In the genomic region with DNA sequence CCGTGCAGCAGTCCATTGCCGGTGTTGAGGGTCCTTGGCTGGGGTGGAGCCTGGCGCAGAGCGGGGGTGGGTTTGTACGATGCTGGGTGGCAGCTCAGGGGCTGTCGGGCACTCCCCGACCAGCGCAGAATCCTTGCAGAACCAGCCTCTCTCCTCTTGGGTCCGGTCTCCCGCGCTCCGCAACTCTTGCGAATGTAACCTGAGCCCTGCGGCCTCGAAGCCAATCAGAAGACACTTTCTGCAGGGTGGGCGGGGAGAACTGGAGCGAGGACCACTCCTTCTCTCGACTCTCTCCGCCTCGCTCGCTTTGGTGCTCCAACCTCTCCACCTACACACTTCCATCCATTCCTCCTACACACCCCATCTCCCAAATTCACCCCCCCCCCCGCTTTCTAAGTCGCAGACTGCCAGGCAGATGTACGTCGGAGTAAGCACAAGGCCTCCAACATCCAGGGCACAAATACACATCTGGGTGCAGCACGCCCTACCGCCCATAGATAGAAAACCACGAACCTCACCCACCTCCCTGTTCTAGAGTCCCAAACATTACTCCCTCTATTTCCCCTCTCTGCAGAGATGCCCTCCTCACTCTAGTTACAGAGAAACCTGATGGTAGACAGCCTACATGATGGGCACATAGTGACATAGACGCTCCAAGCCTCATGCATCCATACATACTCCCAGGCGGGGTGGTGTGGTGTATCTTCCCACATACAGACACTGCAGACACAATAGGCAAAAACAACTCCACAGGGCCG, we compare ENCODE assay signal across 8 mouse cellular contexts. TPM values are rescaled to one million over a fixed set of nuclear protein-coding genes. Genes with fewer than 3 reads are reported as not detected.
DNase-seq lines count a peak whose midpoint lies in the region; ATAC-seq and TF ChIP-seq lines count a peak whose summit lies in the region.

A gene (minus strand): TSS at position 369 of the 758 bp plus-strand sequence.

- peak within 1 kb of the TSS; percentile 60 for H3K4me3 ChIP-seq in erythroblast, embryonic 14.5 days (replicated peaks)
- peak within 1 kb of the TSS; percentile 50 for H3K4me3 ChIP-seq in heart, embryonic 12.5 days
- H3K4me3 ChIP-seq in kidney, embryonic 16.5 days (ENCODE audit: low read length): peak within 1 kb of the TSS; percentile 45
- H3K4me3 ChIP-seq in liver, adult 2 months (ENCODE audit: insufficient read depth, low read depth, low read length): peak within 1 kb of the TSS; percentile 12; the same call in 1 of the 2 replicates
- H3K4me3 ChIP-seq in stomach, postnatal 0 days (ENCODE audit: low read depth, low read length): peak within 1 kb of the TSS; percentile 36

- peak within 1 kb of the TSS; percentile 93 for H3K4me2 ChIP-seq in heart, embryonic 12.5 days
- H3K4me2 ChIP-seq in kidney, embryonic 16.5 days (replicated peaks; ENCODE audit: low read depth, low read length): peak within 1 kb of the TSS; percentile 72
- H3K4me2 ChIP-seq in stomach, postnatal 0 days (replicated peaks; ENCODE audit: low read depth): peak within 1 kb of the TSS; percentile 69

- no peak for TF ChIP-seq POLR2A in liver, adult 2 months (IDR thresholded peaks at IDR 0.05; ENCODE audit: extremely low read depth, insufficient read depth, low read length)

- TF ChIP-seq CTCF in liver, adult 2 months (IDR thresholded peaks at IDR 0.05; ENCODE audit: low read depth, low read length): no peak
- TF ChIP-seq CTCF in stomach, postnatal 0 days (IDR thresholded peaks at IDR 0.05; ENCODE audit: low read depth): no peak

- peaks cover 40% of the 10 kb centered on the region for H3K4me1 ChIP-seq in erythroblast, embryonic 14.5 days (ENCODE audit: control insufficient read depth)
- peaks cover 24% of the 10 kb centered on the region for H3K4me1 ChIP-seq in heart, embryonic 12.5 days (replicated peaks)
- H3K4me1 ChIP-seq in kidney, embryonic 16.5 days (ENCODE audit: insufficient read depth, low read length): peaks cover 16% of the 10 kb centered on the region
- H3K4me1 ChIP-seq in liver, adult 2 months (ENCODE audit: control insufficient read depth, insufficient read depth, low read length): peaks cover 3% of the 10 kb centered on the region; the same call in 1 of the 2 replicates
- H3K4me1 ChIP-seq in stomach, postnatal 0 days (replicated peaks; ENCODE audit: control insufficient read depth, insufficient read depth): no peaks in the 10 kb centered on the region; the same call in 1 of the 2 replicates

- no peak for TF ChIP-seq EP300 in stomach, postnatal 0 days (optimal IDR thresholded peaks at IDR 0.05)

- DNase-seq in layer of hippocampus, adult 11-12 months (ENCODE audit: low spot score): peak; percentile 87
- DNase-seq in layer of hippocampus, adult 9-10 months (ENCODE audit: low spot score): no peak
- peak; percentile 37 for DNase-seq in liver, adult 2 months (ENCODE audit: extremely low read depth, low read depth, low spot score)
- peak; percentile 49 for DNase-seq in naive thymus-derived CD4-positive, alpha-beta T cell, adult 2 months (ENCODE audit: low read depth)
- peak; percentile 87 for DNase-seq in stomach, postnatal 0 days (ENCODE audit: low spot score)

- no peaks in the 10 kb centered on the region for H3K36me3 ChIP-seq in erythroblast, embryonic 14.5 days (ENCODE audit: control insufficient read depth)
- no peaks in the 10 kb centered on the region for H3K36me3 ChIP-seq in heart, embryonic 12.5 days
- H3K36me3 ChIP-seq in kidney, embryonic 16.5 days (ENCODE audit: insufficient read depth, low read length): no peaks in the 10 kb centered on the region
- no peaks in the 10 kb centered on the region for H3K36me3 ChIP-seq in liver, adult 2 months (ENCODE audit: control insufficient read depth, insufficient read depth, low read length)
- H3K36me3 ChIP-seq in stomach, postnatal 0 days (ENCODE audit: control insufficient read depth, insufficient read depth, low read length): no peaks in the 10 kb centered on the region

- no peaks in the 10 kb centered on the region for H3K9me3 ChIP-seq in erythroblast, embryonic 14.5 days (ENCODE audit: control insufficient read depth, low read length)
- no peaks in the 10 kb centered on the region for H3K9me3 ChIP-seq in heart, embryonic 12.5 days (replicated peaks)
- H3K9me3 ChIP-seq in kidney, embryonic 16.5 days (ENCODE audit: low read length): no peaks in the 10 kb centered on the region
- no peaks in the 10 kb centered on the region for H3K9me3 ChIP-seq in stomach, postnatal 0 days (ENCODE audit: control insufficient read depth, low read length)

- no peak within 1 kb of the TSS for H3K27ac ChIP-seq in heart, embryonic 12.5 days (ENCODE audit: poor library complexity, severe bottlenecking)
- no peak within 1 kb of the TSS for H3K27ac ChIP-seq in kidney, embryonic 16.5 days (ENCODE audit: low read length)
- H3K27ac ChIP-seq in liver, adult 2 months (replicated peaks; ENCODE audit: insufficient read depth, low read depth, low read length): no peak within 1 kb of the TSS
- no peak within 1 kb of the TSS for H3K27ac ChIP-seq in stomach, postnatal 0 days (replicated peaks)

- H3K79me2 ChIP-seq in liver, adult 2 months (ENCODE audit: control insufficient read depth, insufficient read depth, low read length): no peaks in the 10 kb centered on the region

- 5% methylated on average over 31 of the region's 31 CpGs for WGBS in heart, embryonic 12.5 days
- WGBS in kidney, embryonic 16.5 days: 6% methylated on average over 31 of the region's 31 CpGs
- 5% methylated on average over 31 of the region's 31 CpGs for WGBS in liver, adult 2 months
- 4% methylated on average over 31 of the region's 31 CpGs for WGBS in stomach, postnatal 0 days

- H3K27me3 ChIP-seq in erythroblast, embryonic 14.5 days (ENCODE audit: control insufficient read depth): peaks cover 32% of the 10 kb centered on the region
- peaks cover 54% of the 10 kb centered on the region for H3K27me3 ChIP-seq in heart, embryonic 12.5 days (replicated peaks)
- H3K27me3 ChIP-seq in kidney, embryonic 16.5 days (ENCODE audit: insufficient read depth, low read length): peaks cover 48% of the 10 kb centered on the region
- peaks cover 7% of the 10 kb centered on the region; the same call in 1 of the 2 replicates for H3K27me3 ChIP-seq in liver, adult 2 months (ENCODE audit: control insufficient read depth, insufficient read depth, low read length)
- peaks cover 2% of the 10 kb centered on the region; the same call in 1 of the 2 replicates for H3K27me3 ChIP-seq in stomach, postnatal 0 days (ENCODE audit: control insufficient read depth, insufficient read depth, low read length)

- ATAC-seq in heart, embryonic 12.5 days (ENCODE audit: insufficient number of reproducible peaks, low FRiP score): peak; percentile 80
- peak; percentile 95 for ATAC-seq in kidney, embryonic 16.5 days (ENCODE audit: low FRiP score, low TSS enrichment)
- peak; percentile 93 for ATAC-seq in stomach, postnatal 0 days (ENCODE audit: low FRiP score, low TSS enrichment)

- peak within 1 kb of the TSS; percentile 41 for H3K9ac ChIP-seq in heart, embryonic 12.5 days
- peak within 1 kb of the TSS; percentile 43 for H3K9ac ChIP-seq in kidney, embryonic 16.5 days (replicated peaks; ENCODE audit: low read length)
- no peak within 1 kb of the TSS for H3K9ac ChIP-seq in liver, adult 2 months (ENCODE audit: low read depth, low read length)
- no peak within 1 kb of the TSS for H3K9ac ChIP-seq in stomach, postnatal 0 days (ENCODE audit: low read length)

RNA-seq across cellular contexts. Expression of the gene that starts here (rescaled TPM):
- polyA plus RNA-seq in erythroblast, embryonic 14.5 days (2012): 2.9 and 4.5 TPM in 2 replicates
- 7.4 and 11.3 TPM in 2 replicates for polyA plus RNA-seq in heart, embryonic 12.5 days (2016; fragmentation: Nextera tagmentation; extraction: Ambion mirVana)
- polyA plus RNA-seq in kidney, embryonic 16.5 days (2015; fragmentation: Nextera tagmentation; extraction: Ambion mirVana): 2.1 and 2.6 TPM in 2 replicates
- 0.09 TPM in 1 of 2 replicates, not detected in the other for total RNA-seq in liver, adult 2 months (2014; rRNA removed)
- 0.25 and 0.86 TPM in 2 replicates for polyA plus RNA-seq in liver, adult 2 months (2012; rRNA removed)
- polyA plus RNA-seq in stomach, postnatal 0 days (2015; fragmentation: Nextera tagmentation; extraction: Ambion mirVana): 2.3 and 2.6 TPM in 2 replicates

Comparison
In these comparisons a context has a peak if more than half of its experiments do, and no peak if none do; other contexts are left out.
1. Peak in DNase-seq and H3K4me3 ChIP-seq in liver, adult 2 months; RNA of the gene not detected or under 1 TPM.
2. H3K9ac ChIP-seq: peak in heart, embryonic 12.5 days (single experiment) and kidney, embryonic 16.5 days (single experiment); none in liver, adult 2 months (single experiment) and stomach, postnatal 0 days (single experiment).
3. Peak in every context shown above with its lines, with median percentiles within 50 percentile points of each other: H3K4me3 ChIP-seq, ATAC-seq and H3K4me2 ChIP-seq.